Mouse (Mus musculus) gastrocnemius, postnatal 25 days (tissue): ENCODE measurements around the gene Cyb5r1. TPM values are rescaled to one million over a fixed set of nuclear protein-coding genes. Genes with fewer than 3 reads are reported as not detected.

Source experiments
- DNase-seq: peaks from one replicate; pipeline ENCODE4 v3.0.0; 2022
- long read RNA-seq, 2 experiments: library from polyadenylated mRNA; stranded (forward); transcript quantifications; one replicate each; pipeline ENCODE4 v2.0.0; 2021
- total RNA-seq, 2 experiments: library from RNA; stranded (reverse); gene quantifications; 1 replicate in 1 of 2; 2 replicates in 1 of 2; pipeline ENCODE4 v1.2.3; 2021

The Cyb5r1 gene
- 10 to 100 TPM; 80.3 to 88.3 TPM for total RNA-seq
- long read RNA-seq, experiment 1, transcript Cyb5r1-201 (9 exons, 1,837 nt), result major isoform, 74 of 107 reads
- long read RNA-seq, experiment 1, partial matches to known transcripts, result 18 of 107 reads
- long read RNA-seq, experiment 1, other reads (novel, unspliced or antisense), result 14 of 107 reads
- long read RNA-seq, experiment 2, transcript Cyb5r1-201 (9 exons, 1,837 nt), result major isoform, 73 of 96 reads
- long read RNA-seq, experiment 2, partial matches to known transcripts, result 10 of 96 reads
- long read RNA-seq, experiment 2, other reads (novel, unspliced or antisense), result 13 of 96 reads

DNA sequence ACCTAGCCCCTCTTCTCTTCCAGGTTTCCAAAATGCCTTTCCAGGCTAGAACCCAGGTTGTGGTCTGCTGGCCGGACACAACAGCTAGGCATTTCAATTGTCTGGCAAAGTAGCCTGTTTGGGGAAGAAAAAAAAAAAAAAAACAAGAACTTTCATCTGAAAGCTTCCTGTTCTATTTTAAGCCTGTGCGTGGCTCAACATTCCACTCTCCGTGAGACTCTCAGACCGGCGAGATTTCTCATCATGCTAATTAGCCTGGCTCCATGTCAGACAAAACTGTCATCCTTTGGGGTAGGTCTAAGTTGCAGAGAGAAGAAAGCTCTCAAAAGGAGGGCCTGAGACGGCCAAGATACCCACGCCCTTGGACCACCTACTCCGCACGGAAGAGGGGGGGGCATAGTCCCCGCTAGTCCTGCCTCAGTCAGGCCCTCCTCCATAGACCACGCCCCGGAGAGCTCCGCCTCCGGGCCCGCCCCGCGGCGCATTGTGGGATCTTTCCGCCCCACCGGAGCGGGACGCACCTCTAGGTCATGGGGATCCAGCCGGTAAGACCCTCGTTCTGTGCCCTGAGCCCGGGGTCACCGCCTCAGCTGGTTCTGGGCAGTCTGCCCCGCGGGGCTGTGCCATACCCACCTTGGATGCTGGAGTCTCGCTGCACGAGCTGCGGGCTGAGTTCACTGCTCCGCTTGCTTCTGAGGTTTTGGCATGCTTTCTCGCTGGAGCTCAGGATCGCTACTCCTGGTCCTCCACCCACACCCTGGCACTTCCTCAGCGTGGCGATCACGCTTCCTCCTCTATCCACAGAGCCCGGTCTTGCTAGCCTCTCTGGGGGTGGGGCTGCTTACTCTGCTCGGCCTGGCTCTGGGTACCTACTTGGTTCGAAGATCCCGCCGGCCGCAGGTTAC is at the start of gene Cyb5r1:
Cyb5r1 (plus strand) TSS at position 51 of the 905 bp plus-strand sequence.
- DNase-seq, result peak; percentile 78

DNA sequence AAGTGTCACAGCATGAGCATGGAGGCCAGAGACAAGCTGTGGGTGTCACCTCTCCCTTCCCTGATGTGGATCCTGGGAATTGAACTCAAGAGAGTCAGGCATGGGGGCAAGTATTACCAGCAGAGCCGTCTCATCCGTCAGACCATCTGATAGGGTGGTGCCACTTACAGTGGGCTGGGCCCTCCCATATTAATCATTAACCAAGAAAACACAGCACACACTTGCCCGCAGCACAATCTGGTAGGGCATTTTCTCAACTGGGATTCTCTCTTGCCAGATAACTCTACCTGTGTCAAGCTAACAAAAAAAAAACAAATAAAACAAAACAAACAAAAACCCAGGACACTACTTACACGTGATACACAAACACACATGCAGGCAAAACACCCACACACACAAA is 47.9 kb upstream of the Cyb5r1 start:
- no peak for DNase-seq

DNA sequence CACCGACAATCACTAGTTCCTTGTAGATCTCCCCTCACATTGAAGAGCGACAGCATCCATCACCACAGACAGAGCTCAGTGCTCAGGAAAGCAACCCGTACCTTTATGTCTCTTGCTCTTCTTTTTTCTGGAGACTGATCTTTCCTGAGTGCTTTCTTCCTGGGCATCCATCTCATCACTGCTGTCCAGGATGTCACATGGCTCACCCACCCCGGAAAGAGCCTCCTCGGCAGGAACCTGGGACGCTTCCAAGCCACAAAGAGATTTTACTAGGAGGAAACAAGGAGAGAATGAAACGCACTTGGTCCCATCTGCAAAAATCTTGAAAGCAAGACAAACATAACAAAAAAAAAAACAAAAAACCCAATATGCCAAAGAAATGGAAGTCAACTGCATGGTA is 44.7 kb upstream of the Cyb5r1 start:
- no peak for DNase-seq

DNA sequence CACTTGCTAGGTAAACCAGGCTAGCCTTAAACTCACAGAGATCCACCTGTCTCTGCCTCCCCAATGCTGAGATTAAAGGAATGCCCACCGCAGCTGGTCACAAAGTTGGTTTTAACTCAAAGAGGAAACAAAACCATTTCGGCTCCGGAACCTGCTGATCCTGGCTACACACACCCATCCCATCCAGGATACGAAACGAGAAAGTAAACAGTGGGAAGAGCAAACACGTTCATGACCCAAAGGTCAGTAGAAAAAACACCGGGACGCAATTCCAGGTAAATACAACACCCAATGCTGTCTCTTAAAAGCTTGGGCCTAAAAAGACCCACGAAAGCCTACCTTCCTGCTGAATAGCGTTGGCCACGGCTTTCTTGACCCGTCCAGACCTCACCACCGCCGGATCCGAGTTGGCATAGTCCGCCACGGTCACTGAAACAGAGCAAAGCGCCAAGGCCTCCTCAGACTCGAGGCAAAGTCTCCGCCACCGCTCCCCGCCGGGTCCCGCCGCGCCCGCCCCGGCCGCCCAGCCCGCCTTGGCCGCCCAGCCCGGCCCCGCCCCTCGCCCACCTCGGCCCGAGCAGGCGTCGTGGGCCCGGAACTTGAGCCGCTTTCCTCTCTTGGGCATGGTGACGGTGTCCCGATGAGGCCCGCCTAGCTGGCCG is 44.0 kb upstream of the Cyb5r1 start:
- DNase-seq, result no peak

DNA sequence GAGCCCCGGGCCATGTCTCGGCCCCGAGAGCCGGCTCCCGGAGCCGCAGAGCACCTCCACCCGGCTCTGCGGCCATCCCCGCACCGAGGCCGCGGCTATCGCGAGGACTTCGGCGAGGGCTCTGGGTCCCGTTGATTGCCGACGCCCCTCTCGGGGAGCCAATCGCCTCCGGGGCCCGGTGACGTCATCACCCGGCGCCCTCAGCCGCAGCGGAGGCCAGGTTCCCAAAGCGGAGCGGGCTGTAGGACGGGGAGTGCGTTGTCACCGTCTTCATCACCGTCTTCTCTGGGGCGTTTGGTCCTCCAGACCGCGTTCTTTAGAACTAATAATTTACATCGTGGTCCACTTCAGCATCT is 43.5 kb upstream of the Cyb5r1 start, which contains the start of gene Tmem183a:
Tmem183a (minus strand) TSS at position 123 of the 356 bp plus-strand sequence.
- peak; percentile 96 for DNase-seq

DNA sequence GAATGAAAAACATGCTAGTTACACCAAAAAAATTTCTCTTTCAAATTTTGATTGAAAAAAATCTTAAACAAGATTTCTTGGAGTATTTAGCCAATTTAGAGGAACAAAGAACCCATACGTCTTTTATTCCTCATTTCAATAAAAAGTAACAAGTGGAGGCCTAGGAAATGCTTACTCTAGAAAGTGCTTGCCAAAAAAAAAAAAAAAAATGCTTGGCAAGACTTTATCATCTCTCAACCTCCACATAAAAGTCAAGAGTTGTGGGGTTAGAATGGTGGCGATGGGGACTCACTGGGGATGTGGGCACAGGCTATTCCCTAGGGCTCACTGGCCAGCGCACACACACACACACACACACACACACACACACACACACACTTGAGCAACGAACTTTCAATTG is 42.2 kb upstream of the Cyb5r1 start:
- no peak for DNase-seq

DNA sequence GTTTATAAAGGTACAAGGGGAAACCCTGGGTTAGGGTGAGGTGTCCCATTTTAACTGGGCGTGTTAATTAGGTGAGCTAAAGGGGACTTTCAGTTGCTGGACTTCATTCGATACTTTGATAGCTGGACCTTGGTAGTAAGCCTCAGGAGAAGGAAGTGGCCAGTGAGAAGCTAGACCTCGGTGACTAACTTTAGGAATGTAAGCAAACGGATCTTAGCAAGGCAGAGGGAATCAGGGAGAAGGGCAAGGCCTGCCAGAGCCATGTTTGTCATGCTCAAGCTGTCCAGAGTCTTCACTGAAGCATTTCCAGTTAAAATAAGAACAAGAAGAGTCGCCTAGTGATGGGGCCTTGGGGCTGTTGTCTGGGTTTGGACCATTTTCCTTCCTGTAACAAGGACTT is 39.9 kb upstream of the Cyb5r1 start:
- DNase-seq, result no peak

DNA sequence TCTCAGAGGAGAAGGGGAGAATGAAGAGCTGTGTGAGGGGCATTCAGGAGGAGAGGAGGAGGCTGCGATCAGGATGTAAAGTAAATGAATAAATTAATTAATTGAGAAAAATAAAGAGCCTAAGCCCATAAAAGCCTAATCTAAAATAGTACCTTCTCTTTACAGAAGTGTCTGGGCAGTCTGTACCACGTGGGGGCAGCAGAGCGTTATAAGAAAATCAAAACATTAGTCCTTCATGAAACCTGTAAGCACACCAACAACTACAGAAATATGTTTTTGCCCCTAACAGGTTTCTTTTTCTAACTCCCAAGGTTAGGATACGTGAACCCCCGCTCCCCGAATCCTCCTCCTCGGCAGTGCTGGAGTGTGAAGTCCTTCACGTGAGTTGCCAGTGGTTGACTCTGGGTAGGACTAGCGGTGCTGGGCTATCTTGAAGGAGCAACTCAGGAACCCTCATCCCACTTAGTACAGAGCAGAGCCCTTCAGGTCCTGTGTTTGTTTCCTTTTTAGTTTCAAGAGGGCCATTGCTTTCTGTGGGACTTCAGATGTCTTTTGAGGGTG is 36.5 kb upstream of the Cyb5r1 start:
- no peak for DNase-seq

DNA sequence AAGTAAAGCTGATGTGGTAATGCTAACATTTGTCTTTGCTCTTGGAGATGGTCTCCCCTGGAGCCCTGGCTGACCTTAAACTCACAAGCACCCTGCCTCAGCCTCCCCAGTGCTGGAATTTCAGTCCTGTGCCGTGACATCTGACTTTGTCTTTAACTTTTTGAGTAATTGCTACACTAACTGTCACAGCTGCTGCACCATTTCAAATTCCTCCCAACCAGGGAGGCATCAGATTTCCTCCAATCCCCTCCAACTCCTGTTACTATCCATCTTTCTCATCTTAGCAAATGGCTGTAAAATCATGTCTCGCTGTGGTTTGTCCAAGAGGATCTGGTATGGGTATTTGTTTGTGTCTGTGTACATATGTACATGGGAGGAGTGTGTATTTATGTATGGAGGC is 31.2 kb upstream of the Cyb5r1 start:
- DNase-seq, result no peak

DNA sequence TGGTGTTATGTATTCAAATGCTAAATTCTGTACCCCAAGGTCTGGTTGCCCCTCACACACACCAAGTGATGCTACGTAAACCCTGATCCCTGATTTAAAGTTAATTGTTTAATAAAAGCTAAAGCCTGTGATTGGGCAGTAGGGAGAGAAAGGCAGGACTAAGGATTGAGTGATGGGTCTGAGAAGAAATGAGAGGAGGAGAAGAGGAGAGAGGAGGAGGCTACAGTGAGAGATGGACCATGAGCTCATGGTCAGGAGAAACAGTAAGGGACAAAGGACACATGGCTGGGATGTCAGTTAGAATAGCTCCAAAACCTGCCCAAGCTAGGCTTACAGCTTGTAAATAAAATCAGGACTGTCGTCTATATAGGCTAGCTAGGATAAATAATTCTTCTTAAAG is 24.3 kb upstream of the Cyb5r1 start:
- DNase-seq, result no peak

DNA sequence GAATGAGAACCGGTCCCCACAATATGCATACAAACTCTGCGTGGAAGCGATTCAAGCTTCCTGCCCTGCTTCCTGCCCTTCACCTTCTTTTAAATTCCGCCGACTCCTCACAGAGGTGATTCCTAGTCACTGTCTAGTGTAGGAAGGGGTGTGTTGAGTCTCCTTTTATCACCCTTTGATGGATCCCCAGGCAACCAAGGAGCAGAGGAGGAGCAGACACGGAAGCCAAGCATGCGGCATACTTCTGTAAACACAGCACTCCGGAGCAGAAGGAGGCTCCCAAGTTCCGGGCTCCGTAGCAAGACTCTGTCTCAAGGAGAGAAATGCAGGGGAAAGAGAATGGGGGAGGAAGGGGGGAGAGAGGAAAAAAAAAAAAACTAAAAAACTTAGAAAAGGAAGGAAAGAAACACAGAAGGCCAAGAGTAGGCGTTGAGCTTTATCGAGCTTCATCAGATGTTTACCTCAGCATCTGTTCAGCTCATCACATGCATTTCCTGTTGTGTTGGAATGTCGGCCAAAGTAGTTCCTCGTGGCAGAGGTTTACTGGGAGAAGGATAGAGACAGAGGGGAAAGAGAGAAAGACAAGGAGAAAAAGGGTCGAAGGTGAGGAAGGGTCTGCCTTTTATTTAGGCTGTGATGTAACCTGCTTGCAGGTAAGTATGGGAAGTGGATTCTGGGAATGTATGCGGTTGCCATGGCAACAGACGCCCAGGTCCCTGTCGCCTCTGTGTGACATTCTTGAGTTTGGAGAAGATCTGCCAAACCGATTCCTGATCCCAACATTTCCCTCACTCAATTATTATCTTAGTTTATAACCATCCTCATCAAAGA is 23.3 kb upstream of the Cyb5r1 start:
- DNase-seq, result no peak

DNA sequence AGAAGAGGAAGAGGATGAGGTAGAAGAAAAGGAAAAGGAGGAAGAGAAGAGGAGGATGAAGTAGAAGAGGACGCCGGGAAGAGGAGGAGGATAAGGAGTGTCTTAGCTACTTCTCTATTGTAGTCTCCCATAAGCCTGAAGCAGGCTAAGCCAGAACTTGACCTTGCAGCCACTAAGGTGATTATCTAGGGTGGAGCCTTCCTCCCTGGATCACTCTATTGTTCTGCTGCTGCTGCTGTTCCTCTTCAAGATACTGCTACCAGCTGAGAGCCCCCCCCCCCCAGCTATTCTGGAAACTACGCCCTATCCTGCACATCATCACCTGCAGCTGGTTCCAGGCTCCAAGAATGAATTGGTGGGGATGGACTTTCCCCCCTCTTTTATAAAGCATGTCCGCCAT is 20.8 kb upstream of the Cyb5r1 start:
- DNase-seq, result no peak

DNA sequence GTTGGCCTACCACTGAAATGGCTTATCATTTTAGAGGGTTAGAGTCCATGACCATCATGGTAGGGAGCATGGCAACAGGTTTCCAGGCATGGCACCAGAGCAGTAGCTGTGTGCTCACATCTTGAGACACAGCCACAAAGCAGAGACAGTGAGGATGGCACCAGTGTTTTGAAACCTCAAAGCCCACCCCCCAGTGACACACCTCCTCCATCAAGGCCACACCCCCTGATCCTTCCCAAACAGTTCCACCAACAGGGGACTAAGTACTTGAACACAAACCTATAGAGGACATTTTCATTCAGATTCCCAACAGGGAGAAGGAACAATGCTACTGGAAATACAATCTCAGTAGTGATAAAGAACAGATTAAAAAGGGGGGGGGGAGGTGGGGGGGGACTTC is 20.2 kb upstream of the Cyb5r1 start:
- DNase-seq, result no peak

DNA sequence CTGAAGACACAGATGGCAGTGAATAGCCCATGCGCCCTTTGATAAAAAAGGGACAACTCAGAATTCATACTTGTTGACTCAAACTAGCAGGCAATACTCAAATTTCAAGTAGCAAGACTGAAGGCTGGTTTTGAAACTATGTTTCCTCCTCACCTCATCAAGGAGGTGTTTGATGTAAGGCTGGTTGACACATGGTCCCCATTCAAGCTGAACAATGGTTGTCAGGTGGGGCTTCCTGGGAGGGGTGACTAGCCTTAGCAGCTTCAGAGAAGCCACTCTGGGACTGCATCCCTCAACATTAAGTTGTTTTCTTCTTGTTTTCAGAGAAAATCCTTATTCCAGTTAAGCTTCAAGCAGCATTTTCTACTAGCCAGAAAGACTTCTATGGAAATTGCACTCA is 19.7 kb upstream of the Cyb5r1 start, which contains the start of gene 4933406M09Rik:
4933406M09Rik (plus strand) TSS at position 275 of the 400 bp plus-strand sequence.
- no peak for DNase-seq

DNA sequence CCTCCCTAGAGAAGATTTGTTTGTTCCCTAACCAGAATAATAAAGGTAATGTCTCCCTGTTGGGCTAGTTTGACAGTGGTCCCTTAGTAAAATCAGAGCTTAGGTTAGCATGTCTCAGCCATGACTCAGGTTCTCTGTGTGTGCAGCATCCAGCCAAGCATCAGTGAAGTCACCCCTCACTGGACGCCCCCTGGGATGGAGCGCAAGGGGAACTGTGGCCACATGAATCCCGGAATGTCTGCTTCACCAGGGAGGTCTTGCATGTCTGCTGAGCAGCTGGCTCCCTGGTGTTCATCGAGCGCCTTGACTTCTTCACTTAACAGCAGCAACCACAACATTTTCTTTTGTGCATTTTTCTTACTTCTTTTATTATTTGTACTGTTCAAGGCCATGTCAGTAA is 11.5 kb upstream of the Cyb5r1 start:
- no peak for DNase-seq

DNA sequence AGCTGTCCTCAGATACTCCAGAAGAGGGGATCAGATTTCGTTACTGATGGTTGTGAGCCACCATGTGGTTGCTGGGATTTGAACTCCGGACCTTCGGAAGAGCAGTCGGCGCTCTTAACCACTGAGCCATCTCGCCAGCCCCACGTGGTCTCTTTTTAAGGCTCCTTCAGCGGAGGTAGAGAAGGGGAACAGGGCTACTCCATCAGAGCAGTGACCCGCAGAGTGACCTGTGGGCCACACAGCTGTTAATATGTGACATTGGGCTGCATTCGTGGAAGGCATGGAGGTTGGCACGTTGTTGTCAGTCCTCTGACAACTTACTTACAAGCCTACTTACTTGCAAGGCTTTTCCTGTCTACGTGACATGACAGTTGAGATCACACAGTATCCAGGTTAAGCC is 7.1 kb upstream of the Cyb5r1 start:
- no peak for DNase-seq

DNA sequence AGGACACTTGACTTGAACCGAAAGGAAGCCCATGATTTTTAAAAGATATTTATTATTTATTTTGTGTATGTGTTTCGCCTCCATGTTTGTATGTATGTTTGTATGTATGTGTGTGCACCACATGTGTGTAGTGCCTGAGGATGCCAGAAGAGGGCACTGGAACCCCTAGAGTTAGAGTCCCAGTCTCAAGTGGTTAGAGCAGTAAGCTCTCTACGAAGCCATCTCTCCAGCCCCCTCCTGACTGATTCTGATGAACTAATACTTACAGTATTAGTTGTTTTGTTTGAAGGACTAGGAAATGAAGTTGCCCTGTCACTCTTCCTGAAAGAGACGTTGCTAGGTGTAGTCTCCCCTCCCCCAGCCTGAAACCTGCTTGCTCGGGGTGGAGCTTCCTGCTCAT is 5.6 kb upstream of the Cyb5r1 start:
- no peak for DNase-seq

DNA sequence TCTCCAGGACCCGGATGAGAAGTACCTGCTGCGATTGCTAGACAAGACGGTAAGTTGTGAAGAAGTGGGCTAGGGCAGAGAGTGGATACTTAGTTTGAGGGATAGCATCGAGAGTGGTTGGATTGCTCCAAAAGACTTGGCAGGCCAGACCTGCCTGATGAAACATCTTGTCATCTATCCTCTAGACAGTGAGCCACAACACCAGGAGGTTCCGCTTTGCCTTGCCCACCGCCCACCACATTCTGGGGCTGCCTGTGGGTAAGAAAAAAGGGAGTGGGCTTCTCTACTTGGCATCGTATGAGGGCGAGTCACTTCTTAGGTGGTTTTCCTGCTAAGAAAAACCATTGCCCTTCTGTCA is 1.0 kb downstream of the Cyb5r1 start:
- no peak for DNase-seq

DNA sequence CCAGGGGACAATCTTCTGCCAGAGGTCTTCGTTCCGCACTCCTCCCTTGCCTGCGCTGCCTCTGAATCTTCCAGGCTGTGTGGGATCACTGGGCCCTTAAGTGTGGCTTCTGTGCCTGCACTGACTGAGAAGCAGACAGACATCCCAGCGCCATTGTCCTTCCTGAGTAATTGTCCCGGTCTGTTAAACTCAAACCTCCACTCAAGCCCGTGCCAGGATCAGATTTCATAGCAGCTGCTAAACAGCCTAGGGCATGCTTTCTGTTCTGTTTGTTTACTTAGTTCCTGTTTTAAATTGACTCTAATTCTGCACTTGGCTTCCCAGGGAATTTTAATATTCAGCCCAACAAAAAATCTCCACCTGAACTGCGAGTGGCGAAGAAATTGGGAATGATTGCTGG is 2.7 kb downstream of the Cyb5r1 start:
- DNase-seq, result no peak

DNA sequence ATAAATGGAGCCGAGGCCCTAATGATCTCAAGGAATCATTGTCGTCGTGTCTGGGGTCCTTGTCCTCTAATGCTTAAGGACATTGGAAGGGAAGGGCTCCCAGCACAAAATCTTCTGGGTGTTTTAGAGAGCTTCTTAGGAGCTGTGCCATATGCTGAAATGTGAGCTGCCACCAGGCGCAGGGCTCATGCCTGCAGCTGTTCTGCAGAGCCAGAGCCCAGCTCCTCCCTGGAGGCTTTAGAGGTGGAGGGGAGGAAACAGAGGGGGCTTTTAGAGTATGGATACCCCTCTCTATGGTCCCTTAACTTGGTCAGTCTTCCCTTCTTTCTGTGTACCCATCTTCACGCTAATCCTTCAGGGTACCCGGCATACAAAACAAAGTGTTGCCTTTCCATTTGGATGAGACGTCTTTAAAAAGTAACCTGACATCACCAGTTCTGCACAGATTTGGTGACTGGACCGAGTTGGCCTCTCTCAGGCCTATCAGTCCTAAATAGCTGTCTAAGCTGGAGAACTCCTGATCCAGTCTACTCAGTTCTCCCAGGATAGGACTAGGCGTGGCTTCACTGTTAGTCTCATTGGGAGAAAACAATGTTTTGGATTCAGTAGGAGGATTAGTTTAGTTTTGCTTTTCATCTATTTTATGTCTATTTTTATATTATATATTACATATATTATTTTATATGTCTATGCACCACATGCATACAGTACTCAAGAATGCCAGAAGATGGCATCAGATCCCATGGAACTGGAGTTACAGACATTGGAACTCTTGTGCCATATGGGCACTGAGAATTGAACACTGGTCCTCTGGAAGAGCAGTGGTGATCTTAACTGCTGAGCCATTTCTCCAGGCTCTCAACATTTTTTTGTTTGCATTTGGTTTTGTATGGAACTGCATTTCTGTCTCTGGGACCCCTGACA is 6.6 kb downstream of the Cyb5r1 start:
- peak; percentile 48 for DNase-seq

DNA sequence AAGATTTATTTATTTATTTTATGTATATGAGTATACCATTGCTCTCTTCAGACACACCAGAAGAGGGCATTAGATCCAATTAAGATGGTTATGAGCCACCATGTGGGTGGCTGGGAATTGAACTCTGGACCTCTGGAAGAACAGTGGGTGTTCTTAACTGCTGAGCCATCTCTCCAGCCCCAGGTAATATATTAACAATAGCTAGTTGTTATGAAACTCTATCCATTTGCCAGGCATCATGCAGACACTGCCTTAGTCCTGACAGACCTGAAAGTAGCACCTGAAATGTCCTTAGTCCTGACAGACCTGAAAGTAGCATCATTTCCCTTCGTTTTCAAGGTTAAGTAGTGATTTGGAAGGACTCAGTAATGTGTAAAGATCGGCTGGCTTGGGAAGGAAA is 8.7 kb downstream of the Cyb5r1 start:
- no peak for DNase-seq
